Mouse (Mus musculus) neural tube, embryonic 15.5 days (tissue): Measurements from ENCODE around the gene Tspan14. TPM values are rescaled to one million over a fixed set of nuclear protein-coding genes. Genes with fewer than 3 reads are reported as not detected.

Experiments used
- ATAC-seq: fragments of 200-750 bp; cut with Nextera tagmentation; 2 replicates; pipeline ENCODE4 v1.8.0; 2017; ENCODE audit warnings: mild to moderate bottlenecking, moderate TSS enrichment, moderate library complexity; ENCODE audit not compliant: low FRiP score
- H3K27ac ChIP-seq: fragments of 300-500 bp; sonication (generic); replicated peaks from 2 replicates; pipeline ENCODE4 v1.5.1; 2015; ENCODE audit warnings: mild to moderate bottlenecking, inconsistent platforms
- H3K27me3 ChIP-seq: fragments of 300-500 bp; sonication (generic); replicated peaks from 2 replicates; pipeline ENCODE4 v1.6.1; 2015; ENCODE audit warnings: inconsistent platforms
- H3K36me3 ChIP-seq: fragments of 300-500 bp; sonication (generic); 2 replicates; pipeline ENCODE4 v1.6.1; 2015; ENCODE audit warnings: inconsistent platforms
- H3K4me1 ChIP-seq: fragments of 300-500 bp; sonication (generic); 2 replicates; pipeline ENCODE4 v1.6.1; 2015; ENCODE audit warnings: inconsistent platforms
- H3K4me2 ChIP-seq: fragments of 300-500 bp; sonication (generic); 2 replicates; pipeline ENCODE4 v1.6.1; 2015; ENCODE audit warnings: inconsistent platforms, mild to moderate bottlenecking, moderate library complexity
- H3K4me3 ChIP-seq: fragments of 300-500 bp; sonication (generic); replicated peaks from 2 replicates; pipeline ENCODE4 v1.5.1; 2015; ENCODE audit warnings: mild to moderate bottlenecking, inconsistent platforms
- H3K9ac ChIP-seq: fragments of 300-500 bp; sonication (generic); replicated peaks from 2 replicates; pipeline ENCODE4 v1.6.1; 2015; ENCODE audit warnings: mild to moderate bottlenecking, inconsistent platforms
- H3K9me3 ChIP-seq: fragments of 300-500 bp; sonication (generic); replicated peaks from 2 replicates; pipeline ENCODE4 v1.6.1; 2016; ENCODE audit warnings: inconsistent platforms
- whole genome bisulfite sequencing: fragments of 180-500 bp; shearing (Covaris S2); methylation state at CpG from one replicate; pipeline ENCODE4 v1.1.7; 2015; ENCODE audit warnings: mixed read lengths; 5-methylcytosine and 5-hydroxymethylcytosine counted together
- polyA plus RNA-seq: library from polyadenylated mRNA; unstranded; fragments of >200 nt; fragmentation: Nextera tagmentation; extraction: Ambion mirVana; gene quantifications from 2 replicates; pipeline ENCODE4 v1.2.1, GENCODE M21; 2015

The Tspan14 gene
- polyA plus RNA-seq, 1 experiment from 2014 or later: 45.5 TPM

DNA sequence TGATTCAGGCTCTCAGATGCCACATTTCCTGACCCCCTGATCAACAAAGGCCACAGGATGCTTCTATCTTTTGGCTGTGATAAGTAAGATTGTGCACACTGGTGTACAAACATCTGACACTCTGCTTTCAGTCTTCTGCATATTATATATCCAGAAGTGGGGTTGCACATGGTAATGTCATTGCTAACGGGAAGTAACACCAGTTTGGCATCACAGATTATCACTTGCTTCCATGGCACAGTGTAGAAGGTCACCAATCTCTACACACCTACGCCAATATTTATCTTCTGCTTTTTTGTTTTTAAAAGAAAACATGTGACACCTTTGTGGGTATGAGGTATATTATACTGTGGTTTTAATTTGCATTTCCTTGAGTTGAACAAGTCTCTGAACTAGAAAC is 36.7 kb downstream of the Tspan14 start:
- Histone ChIP-seq H3K27ac (no peak overlapping the region), H3K9ac (no peak overlapping the region), H3K4me3 (no peak overlapping the region), H3K9me3 (no peaks in the 10 kb centered on the region), H3K4me1 (peaks cover 28% of the 10 kb centered on the region), H3K4me2 (no peak overlapping the region), H3K36me3 (no peaks in the 10 kb centered on the region), H3K27me3 (no peaks in the 10 kb centered on the region)
- WGBS: 93% methylated on average over 2 of the region's 2 CpGs
- ATAC-seq: no peak

DNA sequence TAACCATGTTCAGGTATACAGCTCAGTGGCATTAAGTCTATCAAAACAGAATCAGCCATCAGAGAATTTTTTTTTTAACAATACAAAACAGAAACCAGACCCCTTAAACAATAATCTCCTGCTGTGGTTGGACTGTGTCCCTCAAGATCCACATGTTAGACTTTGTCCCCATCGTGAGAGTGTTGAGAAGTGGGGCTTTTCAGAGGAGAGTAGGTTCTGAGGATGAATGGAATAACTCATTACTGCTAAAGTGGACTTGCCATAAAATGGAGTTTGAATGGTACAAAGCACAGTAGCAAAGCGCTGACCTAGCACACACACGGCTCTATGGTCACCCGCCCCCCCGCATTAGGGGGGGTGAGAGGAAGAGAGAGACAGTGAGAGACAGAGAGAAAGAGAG is 37.7 kb downstream of the Tspan14 start:
- no peak for ATAC-seq
- Histone ChIP-seq H3K9ac (no peak overlapping the region), H3K36me3 (no peaks in the 10 kb centered on the region), H3K4me1 (peaks cover 29% of the 10 kb centered on the region), H3K27me3 (no peaks in the 10 kb centered on the region), H3K27ac (no peak overlapping the region), H3K9me3 (no peaks in the 10 kb centered on the region), H3K4me2 (no peak overlapping the region), H3K4me3 (no peak overlapping the region)
- WGBS: 43% methylated on average over 5 of the region's 5 CpGs

DNA sequence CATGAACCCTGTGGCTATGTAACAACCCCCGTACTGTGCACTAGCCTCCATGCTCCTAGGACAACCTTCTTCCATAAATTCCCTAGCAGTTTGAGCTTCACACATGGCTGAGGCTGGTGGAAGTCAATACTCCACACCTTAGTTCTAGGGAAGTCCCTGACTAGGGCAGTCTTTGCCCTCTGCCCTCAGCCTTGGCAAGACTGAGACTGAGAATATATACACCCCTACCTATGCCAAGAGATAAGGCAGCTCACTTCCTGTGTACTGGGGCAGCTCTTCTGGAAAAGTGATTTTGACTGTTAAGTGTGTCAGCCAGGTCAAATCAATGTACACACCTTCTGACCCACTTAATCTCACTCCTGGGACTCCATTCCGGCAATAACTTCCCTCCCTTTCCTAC is 39.6 kb downstream of the Tspan14 start:
- no peak overlapping the region for H3K27ac ChIP-seq
- ATAC-seq: no peak

DNA sequence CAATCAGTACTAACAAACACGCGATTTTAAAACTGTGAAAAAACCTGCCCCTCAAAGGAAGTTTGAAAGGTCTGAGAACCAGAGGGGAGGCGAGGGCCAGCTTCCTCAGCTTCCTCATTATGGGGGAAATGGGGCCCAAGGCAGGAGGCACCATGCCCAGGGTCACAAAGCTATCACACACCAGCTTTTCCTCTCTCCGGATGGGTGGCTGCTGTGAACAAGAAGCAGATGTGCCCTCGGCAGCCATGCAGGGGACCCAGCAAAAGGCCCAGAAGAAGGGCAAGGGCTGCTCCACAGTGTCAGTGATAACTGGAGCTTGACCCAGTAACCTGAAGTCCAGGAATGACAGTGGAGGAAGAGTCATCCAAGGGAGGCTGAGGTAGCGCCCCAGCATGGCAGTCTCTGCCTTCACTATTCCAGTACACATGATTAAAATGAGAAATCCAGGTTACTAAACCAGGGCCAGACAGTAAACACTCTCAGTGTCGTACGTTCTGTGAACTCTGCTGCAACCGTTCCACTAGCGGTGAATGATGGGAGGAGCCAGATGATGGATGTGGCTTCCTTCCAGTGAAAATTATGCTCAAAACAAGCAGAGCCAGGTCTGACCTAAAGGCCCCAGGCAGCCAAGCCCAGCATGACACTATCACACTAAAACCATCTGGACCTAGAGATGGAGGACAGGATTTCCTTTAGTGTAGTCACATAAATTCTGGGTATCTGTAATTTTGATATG is 42.1 kb downstream of the Tspan14 start:
- WGBS: 55% methylated on average over 10 of the region's 10 CpGs
- Histone ChIP-seq H3K4me3 (no peak overlapping the region), H3K9ac (no peak overlapping the region), H3K9me3 (no peaks in the 10 kb centered on the region), H3K36me3 (no peaks in the 10 kb centered on the region), H3K27me3 (no peaks in the 10 kb centered on the region), H3K4me1 (peaks cover 15% of the 10 kb centered on the region), H3K27ac (peak overlapping the region; percentile 51), H3K4me2 (no peak overlapping the region)
- ATAC-seq: no peak

More for the DNA sequence above, 39.6 kb downstream of the Tspan14 start:
- Histone ChIP-seq H3K4me1 (peaks cover 29% of the 10 kb centered on the region), H3K4me3 (no peak overlapping the region), H3K27me3 (no peaks in the 10 kb centered on the region), H3K9ac (no peak overlapping the region), H3K4me2 (no peak overlapping the region), H3K36me3 (no peaks in the 10 kb centered on the region), H3K9me3 (no peaks in the 10 kb centered on the region)
- 86% methylated on average over 2 of the region's 2 CpGs for WGBS

DNA sequence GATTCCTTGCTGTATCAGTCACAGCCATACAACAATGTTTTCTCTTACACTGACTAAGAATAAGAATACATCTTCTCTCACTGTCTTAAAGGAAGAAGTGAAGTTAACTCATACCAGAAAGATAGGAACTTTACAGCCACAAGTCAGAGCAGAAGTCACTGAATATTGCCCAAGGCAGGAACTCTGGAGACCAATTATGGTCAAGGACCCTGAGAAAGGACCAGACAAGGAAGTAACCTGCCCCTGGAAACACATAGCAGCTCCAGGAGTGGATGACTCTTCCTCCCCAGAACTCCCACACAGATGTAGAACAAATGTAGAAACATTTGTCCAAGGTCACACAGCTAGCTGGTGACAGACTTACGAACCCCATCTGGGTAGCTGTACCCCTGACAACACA is 45.4 kb downstream of the Tspan14 start:
- no peak for ATAC-seq
- Histone ChIP-seq H3K9ac (no peak overlapping the region), H3K4me3 (no peak overlapping the region), H3K4me1 (peaks cover 7% of the 10 kb centered on the region), H3K9me3 (no peaks in the 10 kb centered on the region), H3K27me3 (no peaks in the 10 kb centered on the region), H3K4me2 (no peak overlapping the region), H3K27ac (no peak overlapping the region), H3K36me3 (no peaks in the 10 kb centered on the region)
- 97% methylated on average over 1 of the region's 1 CpGs for WGBS

DNA sequence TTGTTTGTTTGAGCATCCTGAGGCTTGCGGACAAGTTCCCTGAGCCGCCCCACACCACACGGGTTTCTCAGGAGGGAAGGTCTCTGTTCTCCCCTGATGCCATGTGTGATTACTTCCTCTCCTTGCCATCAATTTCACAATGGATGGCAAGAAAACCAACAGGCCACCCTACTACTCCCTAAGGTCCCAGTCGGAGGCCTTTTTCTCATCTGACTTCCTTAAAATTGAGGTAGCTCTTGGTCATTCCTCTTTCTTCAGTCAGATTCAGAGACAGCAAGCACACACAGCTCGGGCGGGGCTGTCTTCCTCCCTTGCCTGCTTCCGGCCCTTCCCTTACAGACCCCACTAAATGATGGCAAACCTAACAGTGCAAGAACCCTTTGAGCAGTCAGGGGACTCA is 47.1 kb downstream of the Tspan14 start:
- H3K27ac ChIP-seq: no peak overlapping the region
- no peaks in the 10 kb centered on the region for H3K9me3 ChIP-seq
- H3K9ac ChIP-seq: no peak overlapping the region
- peaks cover 10% of the 10 kb centered on the region; the same call in 1 of the 2 replicates for H3K36me3 ChIP-seq
- 88% methylated on average over 7 of the region's 7 CpGs for WGBS
- H3K4me2 ChIP-seq: no peak overlapping the region
- no peak for ATAC-seq
- H3K4me3 ChIP-seq: no peak overlapping the region
- no peaks in the 10 kb centered on the region for H3K27me3 ChIP-seq
- peaks cover 4% of the 10 kb centered on the region; the same call in 1 of the 2 replicates for H3K4me1 ChIP-seq

DNA sequence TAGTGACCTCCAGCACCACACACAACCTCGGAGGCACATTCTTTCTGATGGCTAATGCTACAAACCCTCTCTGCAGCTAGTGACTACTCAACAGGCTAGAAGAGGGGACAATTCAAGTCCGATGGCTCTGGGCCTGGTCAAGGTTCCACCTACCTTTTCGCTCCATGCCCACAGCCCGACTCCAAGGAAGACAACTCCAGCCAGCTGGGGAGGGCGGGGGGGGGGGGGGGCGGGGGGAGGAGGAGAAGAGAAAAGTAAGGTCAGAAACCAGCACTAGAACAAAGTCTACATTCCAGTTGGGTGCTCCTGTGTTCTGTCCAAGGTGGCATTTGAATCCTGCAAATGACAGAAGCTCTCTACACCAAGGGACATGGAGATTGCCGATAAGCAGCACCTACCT is 48.1 kb downstream of the Tspan14 start:
- no peaks in the 10 kb centered on the region for H3K9me3 ChIP-seq
- no peak for ATAC-seq
- no peak overlapping the region for H3K27ac ChIP-seq
- peaks cover 19% of the 10 kb centered on the region for H3K36me3 ChIP-seq
- no peak overlapping the region for H3K9ac ChIP-seq
- H3K4me1 ChIP-seq: peaks cover 3% of the 10 kb centered on the region; the same call in 1 of the 2 replicates
- 88% methylated on average over 5 of the region's 7 CpGs for WGBS
- no peaks in the 10 kb centered on the region for H3K27me3 ChIP-seq
- no peak overlapping the region for H3K4me2 ChIP-seq
- no peak overlapping the region for H3K4me3 ChIP-seq

DNA sequence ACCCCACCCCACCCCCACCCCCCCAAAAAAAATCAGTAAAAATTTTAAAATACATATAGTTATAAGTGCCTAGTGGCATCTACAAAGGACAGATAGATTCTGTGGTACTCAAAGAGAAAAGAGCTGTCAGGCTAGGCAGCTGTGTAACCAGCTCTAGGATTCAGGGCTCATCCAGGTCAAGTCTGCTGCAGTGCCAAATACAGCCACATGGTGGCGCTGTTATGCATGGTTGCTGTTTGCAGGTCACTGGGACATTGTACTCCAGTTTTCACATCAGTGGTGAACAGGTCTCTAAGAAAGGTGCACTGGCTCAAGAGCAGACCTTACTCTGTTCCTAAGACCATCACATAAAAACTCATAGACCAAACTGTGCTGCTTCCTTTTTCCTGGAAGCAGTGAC is 49.0 kb downstream of the Tspan14 start:
- WGBS: 0% methylated on average over 1 of the region's 1 CpGs
- Histone ChIP-seq H3K4me2 (no peak overlapping the region), H3K27ac (no peak overlapping the region), H3K9me3 (no peaks in the 10 kb centered on the region), H3K36me3 (peaks cover 28% of the 10 kb centered on the region), H3K27me3 (no peaks in the 10 kb centered on the region), H3K4me1 (peaks cover 3% of the 10 kb centered on the region; the same call in 1 of the 2 replicates), H3K4me3 (no peak overlapping the region), H3K9ac (no peak overlapping the region)
- peak; percentile 56 for ATAC-seq

DNA sequence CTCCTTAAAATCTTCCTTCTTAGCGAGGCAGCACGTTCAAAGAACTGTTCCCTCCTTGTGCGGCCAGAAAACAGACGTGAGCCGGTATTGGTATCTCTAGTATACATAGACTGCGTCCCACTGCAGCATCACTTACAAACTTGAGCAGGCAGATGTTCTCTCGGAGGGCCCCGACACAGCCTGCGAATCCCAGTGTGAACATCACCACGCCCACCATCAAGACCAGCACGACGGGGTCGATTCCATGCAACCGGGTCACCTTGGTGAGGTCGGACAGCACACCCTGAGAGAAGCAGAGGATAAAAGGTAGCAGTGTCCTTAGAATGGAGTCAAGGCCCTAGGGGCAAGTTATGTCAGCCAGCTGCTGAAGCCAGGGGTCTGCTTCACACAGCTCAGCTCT is 49.9 kb downstream of the Tspan14 start:
- H3K36me3 ChIP-seq: peaks cover 30% of the 10 kb centered on the region
- no peak overlapping the region for H3K4me2 ChIP-seq
- 90% methylated on average over 15 of the region's 15 CpGs for WGBS
- H3K27ac ChIP-seq: no peak overlapping the region
- H3K9me3 ChIP-seq: no peaks in the 10 kb centered on the region
- H3K4me1 ChIP-seq: peaks cover 3% of the 10 kb centered on the region; the same call in 1 of the 2 replicates
- no peak overlapping the region for H3K4me3 ChIP-seq
- H3K27me3 ChIP-seq: no peaks in the 10 kb centered on the region
- ATAC-seq: no peak
- no peak overlapping the region for H3K9ac ChIP-seq

DNA sequence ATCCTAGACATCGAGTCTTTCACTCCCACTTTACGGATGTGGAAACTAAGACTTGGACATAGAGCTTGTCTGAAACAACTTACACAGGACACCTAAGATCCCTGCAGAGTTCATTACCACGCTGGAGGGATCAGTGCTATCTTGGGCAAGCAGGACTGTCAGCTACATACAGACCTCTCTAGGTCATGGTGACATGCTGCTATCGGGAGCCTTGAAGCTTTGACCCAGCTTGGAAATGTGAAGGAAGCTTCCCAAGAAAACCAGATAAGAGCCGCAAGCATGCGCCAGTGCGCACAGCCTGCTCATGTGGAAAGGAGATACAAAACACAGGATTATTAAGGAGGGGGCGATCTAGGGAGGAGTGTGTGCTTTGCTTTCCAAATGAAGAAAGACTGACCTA is 50.8 kb downstream of the Tspan14 start:
- no peak for ATAC-seq
- no peaks in the 10 kb centered on the region for H3K9me3 ChIP-seq
- no peak overlapping the region for H3K27ac ChIP-seq
- no peak overlapping the region for H3K9ac ChIP-seq
- no peaks in the 10 kb centered on the region for H3K27me3 ChIP-seq
- peaks cover 3% of the 10 kb centered on the region; the same call in 1 of the 2 replicates for H3K4me1 ChIP-seq
- no peak overlapping the region for H3K4me3 ChIP-seq
- no peak overlapping the region for H3K4me2 ChIP-seq
- peaks cover 38% of the 10 kb centered on the region for H3K36me3 ChIP-seq
- WGBS: 90% methylated on average over 8 of the region's 8 CpGs

DNA sequence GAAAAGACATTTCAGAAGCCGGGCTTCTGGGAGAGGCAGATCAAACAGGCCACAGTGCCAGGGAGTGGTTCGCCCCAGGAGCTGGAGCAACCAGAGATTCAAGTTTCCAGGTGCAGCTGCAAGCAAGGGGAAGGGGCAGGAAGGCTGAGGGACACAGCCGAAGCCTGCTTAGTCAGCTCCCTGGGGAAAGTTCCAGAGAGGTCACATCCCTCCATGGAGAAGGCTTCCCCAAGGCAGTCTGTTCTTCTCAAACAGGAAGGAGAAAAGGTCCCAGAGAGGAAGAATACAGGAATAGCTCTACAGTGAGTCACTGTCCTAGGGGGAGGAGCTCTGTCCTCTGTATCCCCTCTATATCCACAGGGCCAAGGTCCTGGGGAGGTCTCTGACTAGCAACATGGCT is 51.9 kb downstream of the Tspan14 start:
- Histone ChIP-seq H3K27ac (no peak overlapping the region), H3K36me3 (peaks cover 50% of the 10 kb centered on the region), H3K27me3 (no peaks in the 10 kb centered on the region), H3K4me2 (no peak overlapping the region), H3K9me3 (no peaks in the 10 kb centered on the region), H3K4me1 (peaks cover 3% of the 10 kb centered on the region; the same call in 1 of the 2 replicates), H3K4me3 (no peak overlapping the region), H3K9ac (no peak overlapping the region)
- 90% methylated on average over 3 of the region's 3 CpGs for WGBS
- no peak for ATAC-seq

DNA sequence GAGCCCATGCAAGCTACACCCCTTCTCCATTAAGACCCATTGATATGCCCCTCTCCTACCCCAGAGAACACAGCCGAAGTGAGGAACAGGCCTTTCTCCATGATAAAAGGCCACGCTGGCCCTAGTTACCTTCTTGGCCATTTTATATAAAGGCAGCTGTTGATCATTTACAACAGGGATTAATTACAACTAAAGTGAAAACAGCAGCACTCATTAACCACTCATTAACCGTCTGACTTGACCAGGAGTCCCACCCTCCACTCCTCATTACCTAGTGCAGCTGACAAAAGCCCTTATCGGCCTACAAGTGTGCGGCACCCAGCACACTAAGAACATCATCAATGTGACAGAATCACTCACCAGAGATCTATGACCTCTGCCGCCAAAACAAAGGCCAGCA is 52.9 kb downstream of the Tspan14 start:
- ATAC-seq: no peak
- 59% methylated on average over 6 of the region's 6 CpGs for WGBS
- no peak overlapping the region for H3K4me3 ChIP-seq

More for the DNA sequence above, 52.9 kb downstream of the Tspan14 start:
- peaks cover 3% of the 10 kb centered on the region; the same call in 1 of the 2 replicates for H3K4me1 ChIP-seq
- H3K27ac ChIP-seq: no peak overlapping the region
- no peak overlapping the region for H3K4me2 ChIP-seq
- peaks cover 60% of the 10 kb centered on the region for H3K36me3 ChIP-seq
- H3K27me3 ChIP-seq: no peaks in the 10 kb centered on the region
- no peak overlapping the region for H3K9ac ChIP-seq
- no peaks in the 10 kb centered on the region for H3K9me3 ChIP-seq
